Mouse (Mus musculus) myocyte (in vitro differentiated cells): Measurements from ENCODE around the gene Ptpn18. TPM values are rescaled to one million over a fixed set of nuclear protein-coding genes. Genes with fewer than 3 reads are reported as not detected.
"Not testable (repeated sequence)": the region's sequence is repeated elsewhere in the genome, so short reads cannot be mapped to it uniquely, and the experiment has no call there.

Experiments used
- H3K27me3 ChIP-seq: one replicate; pipeline ENCODE4 v1.6.1; 2011; ENCODE audit not compliant: control insufficient read depth, insufficient read depth, insufficient read length
- H3K36me3 ChIP-seq: one replicate; pipeline ENCODE4 v1.6.1; 2011; ENCODE audit not compliant: control insufficient read depth, insufficient read depth
- H3K4me2 ChIP-seq: one replicate; pipeline ENCODE4 v1.6.1; 2011; ENCODE audit warnings: low read depth, control low read depth
- H3K4me3 ChIP-seq: one replicate; pipeline ENCODE4 v1.5.1; 2011; ENCODE audit warnings: mild to moderate bottlenecking, control low read depth, moderate library complexity
- H3K79me2 ChIP-seq: one replicate; pipeline ENCODE4 v1.6.1; 2011; ENCODE audit not compliant: control insufficient read depth, insufficient read depth
- H3ac ChIP-seq: one replicate; pipeline ENCODE4 v1.6.1; 2011; ENCODE audit not compliant: control insufficient read depth, insufficient read length
- CEBPB ChIP-seq: IDR thresholded peaks from 2 replicates; pipeline ENCODE4 v1.6.1; 2011; ENCODE audit warnings: mild to moderate bottlenecking, moderate library complexity; ENCODE audit not compliant: poor library complexity, insufficient read depth, severe bottlenecking
- E2F4 ChIP-seq: IDR thresholded peaks from one replicate; pipeline ENCODE4 v1.6.1; 2011; ENCODE audit warnings: mild to moderate bottlenecking, control low read depth, moderate library complexity; ENCODE audit not compliant: insufficient read depth
- MAX ChIP-seq: IDR thresholded peaks from one replicate; pipeline ENCODE4 v1.6.1; 2011; ENCODE audit warnings: low read depth, mild to moderate bottlenecking, control low read depth
- MYOD1 ChIP-seq, 3 experiments: IDR thresholded peaks; one replicate each; pipeline ENCODE4 v1.6.1; 2011; ENCODE audit warnings: control low read depth in 2 of 3, low read depth in 2 of 3, mild to moderate bottlenecking in 2 of 3, moderate library complexity in 1 of 3; ENCODE audit not compliant: insufficient read length in 2 of 3, control insufficient read depth in 1 of 3
- MYOG ChIP-seq, 3 experiments: IDR thresholded peaks; one replicate each; pipeline ENCODE4 v1.6.1; 2011; ENCODE audit warnings: control low read depth in 2 of 3, low read depth in 2 of 3, mild to moderate bottlenecking in 2 of 3; ENCODE audit not compliant: insufficient read length in 2 of 3, control insufficient read depth in 1 of 3, insufficient read depth in 1 of 3
- POLR2A ChIP-seq: IDR thresholded peaks from one replicate; pipeline ENCODE4 v1.6.1; 2011; ENCODE audit warnings: low read depth, mild to moderate bottlenecking, control low read depth, moderate library complexity; ENCODE audit not compliant: insufficient read length
- POLR2AphosphoS2 ChIP-seq: IDR thresholded peaks from one replicate; pipeline ENCODE4 v1.6.1; 2011; ENCODE audit warnings: low read depth, control low read depth; ENCODE audit not compliant: insufficient read length
- REST ChIP-seq: IDR thresholded peaks from one replicate; pipeline ENCODE4 v1.6.1; 2011; ENCODE audit warnings: mild to moderate bottlenecking, control low read depth, moderate library complexity; ENCODE audit not compliant: insufficient read depth, insufficient read length
- SRF ChIP-seq: IDR thresholded peaks from one replicate; pipeline ENCODE4 v1.6.1; 2011; ENCODE audit warnings: low read depth; ENCODE audit not compliant: control insufficient read depth, insufficient read length
- TCF12 ChIP-seq: IDR thresholded peaks from one replicate; pipeline ENCODE4 v1.6.1; 2011; ENCODE audit warnings: mild to moderate bottlenecking, control low read depth; ENCODE audit not compliant: poor library complexity, insufficient read depth, severe bottlenecking
- TCF3 ChIP-seq: IDR thresholded peaks from one replicate; pipeline ENCODE4 v1.6.1; 2011; ENCODE audit warnings: low read depth, control low read depth; ENCODE audit not compliant: insufficient read length
- USF1 ChIP-seq: IDR thresholded peaks from one replicate; pipeline ENCODE4 v1.6.1; 2011; ENCODE audit warnings: low read depth, mild to moderate bottlenecking, control low read depth, moderate library complexity
- polyA plus RNA-seq: library from polyadenylated mRNA; unstranded; fragments of >200 nt; fragmentation: generic; extraction: Trizol; gene quantifications from one replicate; pipeline ENCODE4 v1.2.1, GENCODE M21; 2012; ENCODE audit warnings: missing spikeins

Ptpn18 gene
- polyA plus RNA-seq, 1 experiment = 0.05 TPM

- no peak overlapping the region for H3K4me3 ChIP-seq
- TF ChIP-seq MAX = no peak
- TF ChIP-seq REST = no peak
- TF ChIP-seq TCF12 = no peak
- no peak for TF ChIP-seq E2F4
- no peak for TF ChIP-seq SRF
- TF ChIP-seq TCF3 = no peak
- no peak for TF ChIP-seq POLR2A
- no peak for TF ChIP-seq MYOG (IDR thresholded peaks at IDR 0.05; ENCODE audit: control insufficient read depth in 1 of 3, insufficient read depth in 1 of 3, insufficient read length in 2 of 3, low read depth in 2 of 3)
- no peak for TF ChIP-seq POLR2AphosphoS2
- no peak for TF ChIP-seq MYOD1 (IDR thresholded peaks at IDR 0.05; ENCODE audit: control insufficient read depth in 1 of 3, insufficient read length in 2 of 3, low read depth in 2 of 3)
- no peak overlapping the region for H3ac ChIP-seq
Measured at GRCm38 (mm10) chr1:34436374-34436773, 23.2 kb upstream of the Ptpn18 start.

GRCm38 (mm10) chr1:34437366-34437765, 22.2 kb upstream of the Ptpn18 start:
- H3K27me3 ChIP-seq = not testable (repeated sequence)

More at GRCm38 (mm10) chr1:34436374-34436773, 23.2 kb upstream of the Ptpn18 start:
- no peak overlapping the region for H3K4me2 ChIP-seq
- no peaks in the 10 kb centered on the region for H3K27me3 ChIP-seq
- H3K79me2 ChIP-seq = peaks cover 13% of the 10 kb centered on the region
- H3K36me3 ChIP-seq = peaks cover 2% of the 10 kb centered on the region

GRCm38 (mm10) chr1:34438381-34439051, 21.0 kb upstream of the Ptpn18 start:
- Histone ChIP-seq H3K4me3 (peak overlapping the region; percentile 94), H3K4me2 (peak overlapping the region; percentile 54), H3K79me2 (peaks cover 18% of the 10 kb centered on the region), H3K36me3 (peaks cover 6% of the 10 kb centered on the region), H3ac (peak overlapping the region; percentile 51), H3K27me3 (no peaks in the 10 kb centered on the region)
- no peak for TF ChIP-seq REST
- no peak for TF ChIP-seq POLR2A
- no peak for TF ChIP-seq TCF3
- TF ChIP-seq MYOD1 (IDR thresholded peaks at IDR 0.05; ENCODE audit: control insufficient read depth in 1 of 3, insufficient read length in 2 of 3, low read depth in 2 of 3) = no peak
- TF ChIP-seq POLR2AphosphoS2 = no peak
- TF ChIP-seq CEBPB = no peak
- TF ChIP-seq SRF = no peak

More at GRCm38 (mm10) chr1:34437366-34437765, 22.2 kb upstream of the Ptpn18 start:
- H3K4me2 ChIP-seq, H3K4me3 ChIP-seq, H3K36me3 ChIP-seq, H3ac ChIP-seq: not testable (repeated sequence)
- peaks cover 18% of the 10 kb centered on the region for H3K79me2 ChIP-seq

DNA sequence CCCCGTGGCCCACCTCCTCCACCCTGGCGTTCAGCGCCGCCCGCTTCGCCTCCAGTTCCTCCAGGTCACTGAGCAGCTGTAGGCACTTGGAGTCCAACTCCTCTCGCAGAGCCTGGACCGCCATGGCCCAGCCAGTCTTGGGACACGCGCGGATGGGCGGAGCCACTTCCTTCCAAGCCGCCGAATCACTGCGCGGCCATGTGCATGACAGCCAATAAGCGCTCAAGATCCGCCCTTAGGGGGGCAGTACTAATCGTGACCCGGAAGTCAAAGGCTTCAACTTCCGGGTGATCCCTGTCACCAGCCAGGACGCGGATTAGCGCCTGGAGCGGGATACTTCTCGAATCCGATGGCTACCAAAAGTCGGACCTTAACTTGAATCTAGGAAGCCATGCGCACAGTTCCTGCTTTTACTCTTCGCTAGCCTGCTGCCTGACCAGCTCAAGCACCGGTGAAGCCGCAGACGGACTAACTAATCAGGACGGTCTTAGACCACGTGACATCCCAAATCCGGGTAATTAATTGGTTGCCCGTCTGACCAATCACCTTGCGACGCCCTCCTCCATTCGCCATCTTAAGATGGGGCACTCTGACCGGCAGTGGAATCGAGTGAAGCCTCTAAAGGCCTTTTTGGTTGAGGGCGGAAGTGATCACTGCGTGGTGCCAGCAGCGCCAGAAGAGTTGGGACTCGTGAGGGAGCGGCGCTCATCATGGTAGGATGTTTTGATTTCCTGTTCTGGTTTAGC, 20.2 kb upstream of the Ptpn18 start, which contains the start of the genes Ccdc115 and Imp4:
Ccdc115 (minus strand) TSS at position 458 of the 746 bp plus-strand sequence.
Imp4 (plus strand) TSS at position 637 of the 746 bp plus-strand sequence.
- peak within 1 kb of the TSS; percentile 85 for H3K4me2 ChIP-seq
- peak within 1 kb of the TSS; percentile 51 for H3ac ChIP-seq
- H3K27me3 ChIP-seq = no peaks in the 10 kb centered on the region
- H3K36me3 ChIP-seq = peaks cover 11% of the 10 kb centered on the region
- peaks cover 18% of the 10 kb centered on the region for H3K79me2 ChIP-seq
- peak within 1 kb of the TSS; percentile 94 for H3K4me3 ChIP-seq
- TF ChIP-seq E2F4 (no peak), SRF (peak; percentile 24), TCF12 (no peak), MAX (peak; percentile 66), CEBPB (no peak), MYOG (IDR thresholded peaks at IDR 0.05; ENCODE audit: control insufficient read depth in 1 of 3, insufficient read depth in 1 of 3, insufficient read length in 2 of 3, low read depth in 2 of 3) (no peak), MYOD1 (IDR thresholded peaks at IDR 0.05; ENCODE audit: control insufficient read depth in 1 of 3, insufficient read length in 2 of 3, low read depth in 2 of 3) (no peak), USF1 (peak; percentile 93), POLR2A (peak; percentile 74), POLR2AphosphoS2 (peak; percentile 55), TCF3 (no peak), REST (no peak)

- no peaks in the 10 kb centered on the region for H3K27me3 ChIP-seq
- H3K4me2 ChIP-seq = peak overlapping the region; percentile 85
- H3K79me2 ChIP-seq = peaks cover 18% of the 10 kb centered on the region
- peak overlapping the region; percentile 51 for H3ac ChIP-seq
- TF ChIP-seq CEBPB = no peak
- TF ChIP-seq SRF = no peak
- no peak for TF ChIP-seq POLR2A
- no peak for TF ChIP-seq TCF12
- no peak for TF ChIP-seq MYOG (IDR thresholded peaks at IDR 0.05; ENCODE audit: control insufficient read depth in 1 of 3, insufficient read depth in 1 of 3, insufficient read length in 2 of 3, low read depth in 2 of 3)
- no peak for TF ChIP-seq MAX
- TF ChIP-seq REST = no peak
- TF ChIP-seq POLR2AphosphoS2 = no peak
- no peak for TF ChIP-seq E2F4
- no peak for TF ChIP-seq MYOD1 (IDR thresholded peaks at IDR 0.05; ENCODE audit: control insufficient read depth in 1 of 3, insufficient read length in 2 of 3, low read depth in 2 of 3)
- TF ChIP-seq USF1 = no peak
- no peak for TF ChIP-seq TCF3
- H3K36me3 ChIP-seq = peaks cover 18% of the 10 kb centered on the region
- peak overlapping the region; percentile 94 for H3K4me3 ChIP-seq
Measured at GRCm38 (mm10) chr1:34439961-34440630, 19.5 kb upstream of the Ptpn18 start.
